Mouse (Mus musculus) gastrocnemius, postnatal 36 days (tissue): ENCODE results near the gene Usp2. TPM values are rescaled to one million over a fixed set of nuclear protein-coding genes. Genes with fewer than 3 reads are reported as not detected.

ENCODE experiments used
- DNase-seq, 2 experiments: peaks; one replicate each; pipeline ENCODE4 v3.0.0; 2022
- intact Hi-C: fragments of 180-260 bp; cut with DNase I; formaldehyde crosslinking; loops from one replicate; pipeline ENCODE4 v1.15.1; 2025
- total RNA-seq, 2 experiments: library from RNA; stranded (reverse); gene quantifications; 2 replicates each; pipeline ENCODE4 v1.2.3; 2021

The Usp2 gene
- total RNA-seq, 2 experiments from 2014 or later = 236 to 254 TPM

DNA sequence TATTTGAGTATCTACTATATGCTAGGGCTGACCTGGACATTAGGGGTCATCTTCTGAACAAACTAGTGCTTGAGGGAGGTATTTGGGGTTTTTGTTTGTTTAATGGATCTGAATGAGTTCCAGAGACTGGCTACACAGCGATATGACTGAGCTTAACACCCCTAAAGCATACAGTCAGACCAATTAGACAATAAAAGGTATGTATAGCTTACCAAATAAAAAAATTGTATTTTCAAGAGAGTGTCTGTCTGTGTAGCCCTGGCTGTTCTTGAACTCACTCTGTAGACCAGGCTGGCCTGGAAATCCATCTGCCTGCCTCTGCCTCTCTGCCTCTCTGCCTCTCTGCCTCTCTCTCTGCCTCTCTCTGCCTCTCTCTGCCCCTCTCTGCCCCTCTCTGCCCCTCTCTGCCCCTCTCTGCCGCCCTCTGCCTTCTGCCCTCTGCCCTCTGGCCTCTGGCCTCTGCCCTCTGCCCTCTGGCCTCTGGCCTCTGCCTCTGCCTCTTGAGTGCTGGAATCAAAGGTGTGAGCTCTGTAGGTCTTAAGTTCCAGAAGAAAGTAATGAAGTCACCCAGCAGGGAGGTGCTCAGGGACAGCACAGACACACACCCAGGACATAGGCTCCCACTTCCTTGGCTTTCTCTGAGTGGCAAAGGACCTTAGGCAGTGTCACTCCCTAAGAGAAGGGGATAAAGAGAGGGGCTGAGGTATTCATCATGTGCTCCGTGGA is 21.5 kb upstream of the Usp2 start:
- intact Hi-C loops = loop anchor here (10.0 kb wide), 1 partner anchor 301 kb away; the partner anchor contains the start of gene Nectin1
- no peak for DNase-seq

DNA sequence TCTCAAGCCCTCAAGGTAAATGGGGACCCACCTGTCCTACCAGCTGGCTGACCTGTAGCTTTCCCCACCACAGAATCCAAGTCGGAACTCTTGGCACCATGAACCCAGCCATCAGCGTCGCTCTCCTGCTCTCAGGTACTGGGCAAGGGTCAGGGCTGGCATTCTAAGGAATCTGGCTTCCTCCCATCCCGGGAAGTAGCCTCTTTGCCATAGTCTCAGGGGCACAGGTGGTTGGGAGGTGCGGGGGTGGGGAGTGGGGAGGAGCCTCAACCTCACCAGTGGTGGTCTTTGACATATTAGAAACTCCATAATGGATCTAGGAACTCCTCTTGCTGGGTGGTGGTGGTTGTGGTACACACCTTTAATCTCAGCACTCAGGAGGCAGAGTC is 20.9 kb upstream of the Usp2 start:
- DNase-seq = no peak
- intact Hi-C loops = loop anchor here (10.0 kb wide), 1 partner anchor 301 kb away; the partner anchor contains the start of gene Nectin1

DNA sequence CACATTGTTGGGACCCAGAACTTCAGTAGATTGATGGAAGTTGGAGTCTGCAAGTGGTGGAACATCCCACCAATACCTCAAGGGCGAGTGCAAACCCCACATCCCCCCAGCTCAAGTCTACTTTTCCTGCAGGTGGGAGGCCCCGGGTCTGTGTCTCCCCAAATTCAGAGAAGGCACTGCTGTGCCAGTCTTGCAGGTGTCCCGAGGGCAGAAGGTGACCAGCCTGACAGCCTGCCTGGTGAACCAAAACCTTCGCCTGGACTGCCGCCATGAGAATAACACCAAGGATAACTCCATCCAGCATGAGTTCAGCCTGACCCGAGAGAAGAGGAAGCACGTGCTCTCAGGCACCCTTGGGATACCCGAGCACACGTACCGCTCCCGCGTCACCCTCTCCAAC is 20.4 kb upstream of the Usp2 start:
- intact Hi-C loops = loop anchor here (10.0 kb wide), 1 partner anchor 302 kb away; the partner anchor contains the start of gene Nectin1
- no peak for DNase-seq

DNA sequence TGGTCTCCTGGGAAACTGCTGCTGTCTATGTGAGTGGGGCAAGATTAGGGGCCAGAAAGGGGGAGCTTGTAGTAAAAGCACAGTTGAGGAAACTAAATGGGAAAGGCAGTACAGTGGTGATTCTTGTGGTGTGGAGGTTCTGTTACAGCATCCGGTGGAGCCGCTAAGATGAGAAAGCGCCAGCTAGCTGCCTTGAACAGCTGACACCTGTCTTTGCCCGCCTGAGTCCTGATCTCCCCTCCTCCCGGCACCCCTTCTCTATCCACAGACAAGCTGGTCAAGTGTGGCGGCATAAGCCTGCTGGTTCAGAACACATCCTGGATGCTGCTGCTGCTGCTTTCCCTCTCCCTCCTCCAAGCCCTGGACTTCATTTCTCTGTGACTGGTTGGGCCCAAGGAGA is 19.8 kb upstream of the Usp2 start:
- intact Hi-C loops = loop anchor here (10.0 kb wide), 1 partner anchor 302 kb away; the partner anchor contains the start of gene Nectin1
- DNase-seq = no peak

DNA sequence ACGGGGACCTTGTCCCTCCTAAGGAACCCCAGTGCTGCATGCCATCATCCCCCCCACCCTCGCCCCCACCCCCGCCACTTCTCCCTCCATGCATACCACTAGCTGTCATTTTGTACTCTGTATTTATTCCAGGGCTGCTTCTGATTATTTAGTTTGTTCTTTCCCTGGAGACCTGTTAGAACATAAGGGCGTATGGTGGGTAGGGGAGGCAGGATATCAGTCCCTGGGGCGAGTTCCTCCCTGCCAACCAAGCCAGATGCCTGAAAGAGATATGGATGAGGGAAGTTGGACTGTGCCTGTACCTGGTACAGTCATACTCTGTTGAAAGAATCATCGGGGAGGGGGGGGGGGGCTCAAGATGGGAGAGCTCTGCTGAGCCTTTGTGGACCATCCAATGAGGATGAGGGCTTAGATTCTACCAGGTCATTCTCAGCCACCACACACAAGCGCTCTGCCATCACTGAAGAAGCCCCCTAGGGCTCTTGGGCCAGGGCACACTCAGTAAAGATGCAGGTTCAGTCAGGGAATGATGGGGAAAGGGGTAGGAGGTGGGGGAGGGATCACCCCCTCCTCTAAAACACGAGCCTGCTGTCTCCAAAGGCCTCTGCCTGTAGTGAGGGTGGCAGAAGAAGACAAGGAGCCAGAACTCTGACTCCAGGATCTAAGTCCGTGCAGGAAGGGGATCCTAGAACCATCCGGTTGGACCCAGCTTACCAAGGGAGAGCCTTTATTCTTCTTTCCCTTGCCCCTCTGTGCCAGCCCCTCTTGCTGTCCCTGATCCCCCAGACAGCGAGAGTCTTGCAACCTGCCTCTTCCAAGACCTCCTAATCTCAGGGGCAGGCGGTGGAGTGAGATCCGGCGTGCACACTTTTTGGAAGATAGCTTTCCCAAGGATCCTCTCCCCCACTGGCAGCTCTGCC is 19.0 kb upstream of the Usp2 start:
- intact Hi-C loops = loop anchor here (10.0 kb wide), 1 partner anchor 303 kb away; the partner anchor contains the start of gene Nectin1
- DNase-seq = no peak

DNA sequence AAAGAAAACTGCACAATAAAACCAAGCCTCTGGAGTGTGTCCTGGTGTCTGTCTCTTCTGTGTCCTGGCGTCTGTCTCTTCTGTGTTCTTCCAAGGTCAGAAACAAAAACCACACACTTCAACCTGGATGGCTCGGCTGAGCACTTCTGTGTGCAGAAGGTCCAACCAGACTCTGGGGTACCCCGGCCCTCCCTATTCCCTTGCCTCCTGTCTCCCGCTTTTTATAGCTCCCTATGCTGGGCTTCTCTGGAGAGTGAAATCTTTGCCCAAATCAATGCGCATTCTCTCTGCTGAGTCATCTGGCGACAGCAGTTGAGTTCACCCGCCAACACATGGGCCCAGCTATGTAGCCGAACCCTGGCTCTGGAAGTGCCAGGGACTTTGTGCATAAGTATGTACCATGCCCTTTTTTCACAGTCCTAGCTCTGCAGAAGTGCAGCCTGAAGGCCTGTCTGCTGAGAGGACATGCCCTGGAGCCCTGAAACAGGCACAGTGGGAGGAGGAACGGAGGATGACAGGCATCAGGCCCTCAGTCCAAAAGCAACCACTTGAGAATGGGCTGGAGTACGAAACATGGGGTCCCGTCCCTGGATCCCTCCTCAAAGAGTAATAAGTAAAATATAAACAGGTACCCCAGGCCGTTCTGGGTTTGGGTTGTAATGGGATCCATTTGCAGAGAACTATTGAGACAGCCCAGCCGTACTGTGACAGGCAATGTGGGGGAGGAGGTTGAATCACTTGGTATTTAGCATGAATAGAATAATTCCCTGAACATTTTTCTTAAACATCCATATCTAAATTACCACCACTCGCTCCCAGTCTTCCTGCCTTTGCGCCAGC is 18.1 kb upstream of the Usp2 start:
- intact Hi-C loops = loop anchor here (10.0 kb wide), 1 partner anchor 304 kb away; the partner anchor contains the start of gene Nectin1
- no peak for DNase-seq

DNA sequence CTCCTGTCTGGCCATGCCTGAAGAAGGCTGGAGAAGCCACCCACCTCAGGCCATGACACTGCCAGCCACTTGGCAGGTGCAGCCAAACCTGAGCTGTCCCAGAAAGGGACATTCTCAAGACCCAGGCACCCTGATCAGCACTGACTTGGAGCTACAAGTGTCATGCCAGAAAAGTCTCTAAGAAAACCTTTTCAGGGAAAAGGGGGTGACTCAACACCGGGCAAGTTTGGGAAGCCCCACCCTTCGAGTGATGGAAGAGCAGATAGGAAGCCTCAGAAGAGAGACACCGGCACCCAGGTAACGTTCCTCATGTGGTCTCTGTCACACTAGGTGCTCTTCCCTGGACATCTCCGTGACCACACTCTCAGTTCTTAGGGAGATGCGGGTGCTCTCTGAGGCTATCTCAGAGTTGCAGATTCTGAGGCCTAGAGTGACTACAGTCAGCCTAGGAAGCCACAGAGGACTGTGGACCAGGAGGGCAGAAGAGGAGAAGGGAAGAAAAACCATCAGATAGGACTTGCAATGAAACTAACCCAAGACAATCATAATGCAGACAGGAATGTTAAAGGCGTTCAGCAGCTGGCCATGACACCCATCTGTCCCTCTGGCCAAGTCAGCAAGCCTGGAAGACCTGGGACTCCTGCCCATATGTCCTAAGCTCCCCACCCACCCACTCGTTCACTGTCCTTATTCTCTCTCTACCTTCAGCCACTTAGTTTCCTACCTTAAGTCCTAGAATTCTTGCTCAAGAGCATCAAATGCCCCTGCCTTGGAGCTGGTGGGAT is 17.2 kb upstream of the Usp2 start:
- no peak for DNase-seq
- intact Hi-C loops = loop anchor here (10.0 kb wide), 1 partner anchor 305 kb away; the partner anchor contains the start of gene Nectin1

DNA sequence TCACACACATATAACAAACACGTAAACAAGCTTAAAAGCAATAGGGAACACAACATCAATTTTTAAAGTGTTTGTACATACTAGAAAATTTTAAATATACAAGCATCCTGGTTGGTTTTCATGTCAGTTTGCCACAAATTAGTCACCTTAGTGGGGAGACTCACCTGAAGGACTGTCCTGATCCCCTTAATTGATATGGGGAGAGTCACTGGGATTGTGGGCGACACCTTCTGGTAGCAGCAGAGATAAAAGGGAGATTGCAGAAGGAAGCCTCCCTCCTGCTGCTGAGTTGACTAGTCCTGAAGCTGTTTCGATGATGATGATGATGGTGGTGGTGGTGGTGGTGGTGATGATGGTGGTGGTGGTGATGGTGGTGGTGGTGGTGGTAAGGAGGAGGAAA is 14.0 kb upstream of the Usp2 start:
- intact Hi-C loops = no loop called here

DNA sequence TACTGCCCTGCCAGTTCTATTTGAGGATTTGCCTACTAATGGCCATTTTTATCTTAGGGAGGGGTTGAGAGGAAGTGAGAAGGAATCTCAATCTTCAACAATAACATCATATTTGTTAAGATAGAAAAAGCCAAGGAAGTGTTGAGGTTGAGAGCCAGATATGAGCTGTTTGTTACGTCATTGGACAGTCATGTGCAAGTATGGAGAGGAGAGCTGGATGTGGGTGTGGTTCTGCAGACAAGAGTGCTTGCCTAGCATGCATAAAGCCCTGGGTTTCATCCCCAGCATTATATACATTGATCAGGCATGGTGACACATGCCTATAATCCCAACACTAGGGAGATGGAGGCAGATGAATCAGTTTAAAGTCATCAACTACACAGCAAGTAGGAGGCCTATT is 12.9 kb upstream of the Usp2 start:
- intact Hi-C loops = no loop called here
- DNase-seq = no peak

More for the DNA sequence above, 14.0 kb upstream of the Usp2 start:
- DNase-seq = no peak

DNA sequence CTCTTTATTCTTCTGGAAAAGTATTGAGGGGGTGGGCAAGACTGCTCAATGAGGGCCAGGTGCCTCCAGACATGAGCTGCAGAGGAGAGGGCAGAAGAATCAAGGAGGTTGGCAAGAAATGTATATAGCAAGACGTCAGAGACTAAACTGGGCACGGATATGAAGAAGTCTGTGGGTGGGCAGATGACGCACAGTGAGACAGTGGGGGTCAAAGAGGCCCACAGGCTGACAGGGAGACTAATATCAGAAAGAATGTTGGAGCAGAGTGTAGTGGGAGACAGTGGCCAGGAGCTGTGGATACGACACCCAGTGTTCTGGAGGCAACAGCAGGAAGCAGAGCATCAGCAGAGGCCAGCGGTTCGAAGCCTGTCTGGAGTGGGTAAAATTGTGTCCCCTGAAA is 8.2 kb upstream of the Usp2 start:
- DNase-seq = no peak
- intact Hi-C loops = no loop called here

DNA sequence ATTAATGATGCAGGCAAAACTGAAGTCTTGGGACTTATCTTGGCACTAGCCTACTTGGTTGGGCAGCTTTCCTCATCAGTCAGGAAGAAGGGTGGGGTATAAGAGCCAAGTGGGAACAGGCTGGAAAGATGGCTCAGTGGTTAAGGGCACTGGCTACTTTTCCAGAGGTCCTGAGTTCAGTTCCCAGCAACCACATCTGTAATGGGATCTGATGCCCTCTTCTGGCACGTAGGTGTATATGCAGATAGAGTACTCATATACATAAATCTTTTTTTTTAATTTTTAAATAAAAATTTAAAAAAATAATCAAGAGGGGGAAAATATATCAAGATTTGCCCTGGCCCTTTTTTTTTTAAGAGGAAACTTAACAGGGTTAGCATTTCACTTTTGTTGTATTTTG is 1.6 kb upstream of the Usp2 start:
- DNase-seq = no peak
- intact Hi-C loops = loop anchor here (2.0 kb wide), 1 partner anchor 78 kb away; no protein-coding TSS in a partner anchor

DNA sequence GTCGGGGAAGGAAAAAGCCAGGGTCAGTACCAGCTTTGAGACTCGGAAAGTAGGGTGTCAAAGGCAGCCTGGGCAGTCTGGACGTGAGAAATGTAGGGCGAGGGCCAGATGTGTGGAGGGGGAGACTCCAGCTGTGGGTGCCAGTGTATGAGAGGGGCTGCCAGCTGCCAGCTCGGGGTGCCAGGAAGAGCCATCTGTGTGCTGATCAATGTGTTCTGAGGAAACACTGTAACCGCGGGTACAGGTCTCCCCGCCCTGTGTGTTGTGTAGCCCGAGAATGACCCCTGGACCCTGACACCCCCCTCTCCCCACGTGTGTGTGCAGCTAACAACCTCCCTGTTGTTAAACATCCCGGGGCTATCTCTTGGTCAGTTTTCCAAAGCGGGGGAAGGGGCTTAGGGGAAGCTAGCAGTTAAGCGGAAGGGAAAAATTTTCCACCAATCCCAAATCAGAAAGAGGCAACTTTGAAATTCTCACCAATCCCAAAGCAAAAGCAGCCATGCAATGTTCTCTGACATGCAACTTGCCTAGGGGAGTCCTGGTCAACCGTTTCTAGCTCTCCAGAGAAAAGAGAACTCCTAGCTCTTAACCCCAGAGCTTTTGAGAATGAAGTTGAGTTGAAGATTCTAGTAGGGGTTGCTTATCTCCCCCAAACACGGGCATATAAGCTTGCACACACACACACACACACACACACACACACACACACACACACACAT is 579 bp downstream of the Usp2 start:
- intact Hi-C loops = no loop called here
- DNase-seq = no peak

DNA sequence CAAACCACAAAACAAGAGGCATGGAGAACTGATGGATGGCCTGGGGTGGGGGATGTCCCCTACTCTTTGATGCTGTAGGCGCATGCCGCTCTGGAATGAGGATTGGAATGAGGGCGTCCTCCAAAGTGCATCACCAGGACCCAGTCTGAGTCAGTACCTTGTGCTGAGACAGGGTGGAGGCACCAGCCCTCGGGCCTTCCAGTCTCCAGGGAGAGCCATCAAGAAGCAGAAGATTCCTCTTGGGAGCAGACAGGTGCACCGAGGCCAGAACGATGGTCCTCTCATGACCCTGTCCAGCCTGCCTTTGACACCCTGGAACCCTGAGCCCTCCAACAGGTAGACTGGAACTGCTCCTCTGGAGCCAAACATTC is 1.1 kb downstream of the Usp2 start:
- intact Hi-C loops = no loop called here
- no peak for DNase-seq

DNA sequence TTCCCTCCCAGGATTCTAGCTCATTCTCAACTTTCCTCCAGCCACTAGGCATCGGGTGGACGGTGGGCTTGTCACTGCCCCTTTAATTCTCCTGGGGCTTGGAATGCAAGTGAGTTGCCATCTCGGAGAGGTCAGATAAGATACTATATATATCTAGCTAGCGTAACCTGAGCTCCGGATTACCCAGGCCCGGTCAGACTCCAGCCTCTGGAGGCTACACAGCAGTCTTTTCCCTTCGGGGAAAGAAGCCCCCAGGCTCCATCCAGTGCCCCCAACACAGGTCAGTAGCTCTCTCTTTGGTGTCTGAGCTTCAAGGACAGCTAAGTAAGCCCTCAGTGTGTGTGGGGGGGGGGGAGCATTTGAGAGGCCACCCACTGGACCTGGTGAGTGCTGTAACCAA is 2.4 kb downstream of the Usp2 start:
- intact Hi-C loops = no loop called here
- peak in 1 of 2 experiments; percentile 38 for DNase-seq

DNA sequence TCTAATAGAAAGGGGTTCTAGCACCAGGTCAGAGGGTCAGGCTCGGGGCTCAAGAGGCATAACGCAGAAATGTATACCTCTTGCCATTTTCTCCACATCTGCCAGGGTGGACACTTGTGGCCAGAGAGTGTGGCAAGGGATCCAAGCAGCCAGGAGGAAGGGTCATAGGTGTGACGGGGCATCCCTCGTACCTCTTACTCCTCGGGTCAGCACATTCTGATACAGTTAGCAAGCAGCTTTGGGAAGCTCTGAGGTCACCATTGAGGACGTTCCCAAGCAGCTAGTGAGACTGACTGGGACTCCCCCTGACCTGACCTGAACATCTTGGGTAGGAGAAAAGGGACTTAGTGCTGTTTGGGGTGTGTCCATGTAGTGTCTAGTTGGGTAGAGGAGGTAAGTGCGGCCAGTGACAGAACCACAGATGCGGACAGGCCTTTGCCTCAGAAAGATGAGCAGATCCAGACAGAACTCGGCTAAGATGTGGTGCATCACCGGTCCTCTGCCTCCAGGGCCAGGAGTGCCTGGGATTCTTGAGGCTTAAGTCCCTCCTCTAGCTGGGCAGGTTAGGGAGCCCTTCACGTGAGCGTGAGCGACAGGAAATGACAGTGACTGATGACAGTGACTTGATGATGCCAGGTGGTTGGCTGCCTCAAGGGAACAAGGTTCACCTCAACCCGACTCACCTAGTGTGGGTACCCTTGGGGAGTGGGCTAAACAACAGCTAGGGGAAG is 3.5 kb downstream of the Usp2 start:
- intact Hi-C loops = no loop called here
- DNase-seq = no peak

DNA sequence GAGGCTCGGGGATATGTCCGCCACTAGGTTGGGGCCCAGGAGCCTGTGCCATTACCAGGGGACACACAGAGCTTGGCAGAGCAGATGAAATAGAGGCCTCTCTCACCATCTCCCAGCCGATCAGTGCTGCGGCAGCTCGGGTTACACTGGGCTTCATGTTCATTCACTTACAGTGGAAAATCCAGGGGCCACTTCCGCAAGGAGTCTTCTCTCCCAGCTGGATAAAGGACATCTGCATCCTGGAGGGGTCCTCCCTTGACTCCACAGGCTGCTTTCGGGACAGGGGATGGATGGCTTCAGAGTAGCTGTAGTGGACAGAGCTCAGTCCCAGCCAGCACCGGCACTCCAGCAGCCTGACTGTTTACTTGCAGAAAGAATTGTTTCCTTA is 4.0 kb downstream of the Usp2 start:
- DNase-seq = no peak

DNA sequence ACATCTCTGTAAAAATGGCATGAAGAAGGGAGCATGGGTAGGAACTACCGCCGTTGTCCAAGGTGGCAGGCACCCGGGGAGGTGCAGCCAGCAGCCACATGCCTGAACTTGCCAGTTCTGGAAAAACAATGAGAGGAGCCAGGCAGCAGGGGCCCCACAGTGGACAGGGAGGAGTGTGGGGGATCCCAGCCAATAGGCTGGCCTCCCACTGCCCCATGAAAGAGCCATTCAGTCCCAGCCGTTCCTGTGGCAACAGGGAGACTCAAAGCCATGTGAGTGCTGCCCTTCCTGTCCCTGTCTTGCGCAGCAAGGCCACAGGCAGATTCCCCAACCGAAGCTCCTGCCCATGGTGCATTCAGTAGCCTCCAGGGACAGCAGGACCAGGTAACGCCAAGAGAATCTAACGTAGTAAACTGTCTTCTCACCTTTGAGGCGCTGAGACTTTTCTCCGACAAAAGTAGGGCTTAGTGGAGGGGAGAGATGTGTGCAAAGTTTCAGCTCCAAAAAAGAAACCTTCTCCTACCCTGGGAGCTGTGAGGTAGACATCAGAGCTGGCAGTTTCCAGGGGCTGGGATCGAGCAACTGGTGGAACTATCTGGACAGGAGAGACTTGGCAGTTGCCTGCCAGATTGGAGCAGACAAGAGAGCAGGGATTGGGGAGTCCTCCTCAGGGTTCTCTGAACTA is 5.2 kb downstream of the Usp2 start:
- intact Hi-C loops = no loop called here

More for the DNA sequence above, 4.0 kb downstream of the Usp2 start:
- intact Hi-C loops = no loop called here

DNA sequence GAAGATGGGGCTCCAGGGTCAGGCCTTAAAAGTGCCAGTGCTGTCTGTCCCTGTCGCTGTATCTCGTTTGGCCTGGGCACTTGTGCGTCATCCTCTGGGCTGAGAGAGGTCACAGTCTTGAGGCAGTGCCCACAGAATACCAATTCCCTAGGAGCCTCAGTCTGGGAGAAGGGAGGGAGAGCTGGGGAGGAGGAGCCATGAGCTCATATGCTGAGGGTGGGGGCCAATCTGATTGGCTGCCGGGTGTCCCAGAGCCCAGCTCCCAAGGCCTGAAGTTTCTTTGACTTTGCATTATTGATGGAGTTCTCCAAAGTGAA is 5.7 kb downstream of the Usp2 start:
- intact Hi-C loops = no loop called here
- peak in 1 of 2 experiments; percentile 58 for DNase-seq

More for the DNA sequence above, 5.2 kb downstream of the Usp2 start:
- no peak for DNase-seq
